ENCODE assay signal across 14 mouse cellular contexts in genomic region chr2:21927656-21928055, GRCm38 (mm10).
DNase-seq lines count a peak whose midpoint lies in the region; ATAC-seq and TF ChIP-seq lines count a peak whose summit lies in the region.
"Had no signal": no experiment of that assay in that cellular context is flagged by ENCODE, and none has a peak within 500 bp of the region (broad histone marks: within the 10 kb centered on the region; RNA-seq: fewer than 3 reads in every experiment).

No protein-coding gene starts in this region.

- H3K9me3 ChIP-seq in kidney, postnatal 0 days (replicated peaks; ENCODE audit: low read length): no peaks in the 10 kb centered on the region
- no peaks in the 10 kb centered on the region for H3K9me3 ChIP-seq in kidney, embryonic 14.5 days (ENCODE audit: control insufficient read depth, low read length)
- H3K9me3 ChIP-seq in ES-E14 (ENCODE audit: control insufficient read depth, insufficient read depth, low read depth, low read length): no peaks in the 10 kb centered on the region
- H3K9me3 ChIP-seq: kidney, embryonic 15.5 days; limb, embryonic 13.5 days had no signal

- no peaks in the 10 kb centered on the region for H3K36me3 ChIP-seq in kidney, postnatal 0 days (ENCODE audit: insufficient read depth, low read length)
- no peaks in the 10 kb centered on the region for H3K36me3 ChIP-seq in kidney, embryonic 14.5 days (ENCODE audit: control insufficient read depth, insufficient read depth, low read length)
- H3K36me3 ChIP-seq in ES-E14 (ENCODE audit: control insufficient read depth, insufficient read depth, low read length, poor library complexity, severe bottlenecking): no peaks in the 10 kb centered on the region
- H3K36me3 ChIP-seq: kidney, embryonic 15.5 days; limb, embryonic 13.5 days had no signal

- H3K27me3 ChIP-seq in kidney, postnatal 0 days (ENCODE audit: insufficient read depth, low read length): no peaks in the 10 kb centered on the region
- H3K27me3 ChIP-seq in kidney, embryonic 14.5 days (ENCODE audit: control insufficient read depth, insufficient read depth, low read length): no peaks in the 10 kb centered on the region
- H3K27me3 ChIP-seq in cerebellum, adult 2 months (ENCODE audit: control insufficient read depth, insufficient read depth, low read length): no peaks in the 10 kb centered on the region
- H3K27me3 ChIP-seq: kidney, embryonic 15.5 days; limb, embryonic 13.5 days had no signal

- H3K27ac ChIP-seq in kidney, postnatal 0 days: no peak overlapping the region
- H3K27ac ChIP-seq in kidney, embryonic 14.5 days (ENCODE audit: low read depth, low read length): no peak overlapping the region
- H3K27ac ChIP-seq in ES-E14 (ENCODE audit: insufficient read depth, low read depth, low read length, poor library complexity, severe bottlenecking): no peak overlapping the region
- H3K27ac ChIP-seq in cerebellum, adult 2 months (ENCODE audit: insufficient read depth, low read length): no peak overlapping the region
- H3K27ac ChIP-seq: kidney, embryonic 15.5 days; limb, embryonic 13.5 days had no signal

- DNase-seq in embryo, embryonic 11 days: peak; percentile 42
- DNase-seq in embryo, embryonic 10 days (ENCODE audit: low spot score): no peak
- DNase-seq in kidney, postnatal 0 days (ENCODE audit: low spot score): peak; percentile 45
- no peak for DNase-seq in ES-E14 (ENCODE audit: low read depth, low spot score)
- DNase-seq in induced T-regulatory cell, adult 2 months (ENCODE audit: low read depth): peak; percentile 1
- no peak for DNase-seq in cerebellum, adult 2 months
- DNase-seq: gastrocnemius, postnatal 36 days; heart, postnatal 36 days; lung, postnatal 36 days; thymus, postnatal 14 days had no signal

- H3K4me3 ChIP-seq in kidney, postnatal 0 days (replicated peaks; ENCODE audit: low read depth, low read length): no peak overlapping the region
- H3K4me3 ChIP-seq in kidney, embryonic 14.5 days (ENCODE audit: low read length): no peak overlapping the region
- H3K4me3 ChIP-seq in ES-E14 (ENCODE audit: insufficient read depth in 1 of 2, low read depth in 1 of 2, low read length in 2 of 2, poor library complexity in 1 of 2, severe bottlenecking in 1 of 2): no peak overlapping the region
- H3K4me3 ChIP-seq in cerebellum, adult 2 months (replicated peaks; ENCODE audit: insufficient read depth, low read depth, low read length): no peak overlapping the region
- H3K4me3 ChIP-seq: kidney, embryonic 15.5 days; limb, embryonic 13.5 days had no signal

- no peak for ATAC-seq in kidney, postnatal 0 days (replicated peaks; ENCODE audit: low FRiP score, low read depth)
- ATAC-seq in kidney, embryonic 14.5 days (ENCODE audit: low FRiP score, low TSS enrichment): no peak
- no peak for ATAC-seq in erythroid progenitor cell, adult 5-6 weeks (replicated peaks; ENCODE audit: low FRiP score, poor library complexity, severe bottlenecking)

- peak; percentile 61 for TF ChIP-seq CTCF in kidney, postnatal 0 days (IDR thresholded peaks at IDR 0.05; ENCODE audit: low read depth)
- no peak for TF ChIP-seq CTCF in cerebellum, adult 2 months (IDR thresholded peaks at IDR 0.05; ENCODE audit: borderline replicate concordance, insufficient read depth, low read depth, low read length)

- no peak for TF ChIP-seq POLR2A in cerebellum, adult 2 months (IDR thresholded peaks at IDR 0.05; ENCODE audit: borderline replicate concordance, insufficient read depth, low read length)

- in situ Hi-C loops in ES-E14 (cut with MboI; ENCODE audit: low sequenced_read_pairs in 2 of 2, unreplicated experiment in 2 of 2): loop anchor here in 1 of 2 experiments (10.0 to 25.0 kb wide), 2 partner anchors 643 to 935 kb away; no protein-coding TSS in a partner anchor

- H3K4me1 ChIP-seq in kidney, postnatal 0 days (replicated peaks; ENCODE audit: insufficient read depth, low read length): no peaks in the 10 kb centered on the region
- no peaks in the 10 kb centered on the region for H3K4me1 ChIP-seq in kidney, embryonic 14.5 days (ENCODE audit: control insufficient read depth, insufficient read depth, low read length)
- H3K4me1 ChIP-seq in ES-E14 (ENCODE audit: control insufficient read depth in 2 of 2, insufficient read depth in 2 of 2, low read length in 2 of 2, poor library complexity in 1 of 2): no peaks in the 10 kb centered on the region
- H3K4me1 ChIP-seq in cerebellum, adult 2 months (ENCODE audit: control insufficient read depth, insufficient read depth, low read length): no peaks in the 10 kb centered on the region
- H3K4me1 ChIP-seq: kidney, embryonic 15.5 days; limb, embryonic 13.5 days had no signal

- H3K9ac ChIP-seq in kidney, postnatal 0 days (ENCODE audit: low read depth, low read length): no peak overlapping the region
- H3K9ac ChIP-seq in kidney, embryonic 14.5 days (ENCODE audit: low read depth, low read length): no peak overlapping the region
- no peak overlapping the region for H3K9ac ChIP-seq in ES-E14 (ENCODE audit: insufficient read depth, low read depth, low read length, poor library complexity, severe bottlenecking)
- H3K9ac ChIP-seq: kidney, embryonic 15.5 days; limb, embryonic 13.5 days had no signal

- H3K4me2 ChIP-seq in kidney, postnatal 0 days (ENCODE audit: low read length): no peak overlapping the region
- H3K4me2 ChIP-seq in kidney, embryonic 14.5 days (replicated peaks; ENCODE audit: low read depth, low read length): no peak overlapping the region
- H3K4me2 ChIP-seq: kidney, embryonic 15.5 days; limb, embryonic 13.5 days had no signal

- WGBS in kidney, postnatal 0 days: 45% methylated on average over 1 of the region's 1 CpGs
- WGBS in kidney, embryonic 14.5 days: 43% methylated on average over 1 of the region's 1 CpGs
- 25% methylated on average over 1 of the region's 1 CpGs for WGBS in cerebellum, adult 2 months

TF ChIP-seq in ES-E14, 5 proteins besides CTCF, POLR2A, EP300 and RAD21:
- TF ChIP-seq CHD2 (IDR thresholded peaks at IDR 0.05; ENCODE audit: low read depth, low read length): no peak
- TF ChIP-seq ZC3H11A (IDR thresholded peaks at IDR 0.05; ENCODE audit: borderline replicate concordance, low read depth, low read length): no peak
- TF ChIP-seq HCFC1 (IDR thresholded peaks at IDR 0.05; ENCODE audit: borderline replicate concordance, insufficient read depth, low read length): no peak
- TF ChIP-seq ZNF384 (IDR thresholded peaks at IDR 0.05; ENCODE audit: low read depth, low read length): peak; percentile 97

Comparison
In these comparisons a context has a peak if more than half of its experiments do, and no peak if none do; other contexts are left out.
1. DNase-seq: peak in embryo, embryonic 11 days (single experiment), kidney, postnatal 0 days (single experiment) and induced T-regulatory cell, adult 2 months (single experiment); none in embryo, embryonic 10 days (single experiment), ES-E14 (single experiment) and cerebellum, adult 2 months (0 of 2).